Mouse (Mus musculus) thymus, adult 2 months (tissue): ENCODE measurements around the gene Prkcsh. TPM values are rescaled to one million over a fixed set of nuclear protein-coding genes. Genes with fewer than 3 reads are reported as not detected.
A peak's percentile ranks its signal among the peaks of the same experiment; 100 is the strongest.

Source experiments
- DNase-seq: peaks from one replicate; pipeline ENCODE4 v3.0.0; 2021
- H3K27ac ChIP-seq: fragments of 200-500 bp; 2 replicates; pipeline ENCODE4 v1.5.1; 2012; ENCODE audit warnings: low read length, control low read depth; ENCODE audit not compliant: control insufficient read depth, insufficient read depth
- H3K27me3 ChIP-seq: fragments of 200-500 bp; 2 replicates; pipeline ENCODE4 v1.6.1; 2012; ENCODE audit warnings: mild to moderate bottlenecking, low read length, moderate library complexity, mixed read lengths; ENCODE audit not compliant: control insufficient read depth, insufficient read depth
- H3K36me3 ChIP-seq: fragments of 200-500 bp; 2 replicates; pipeline ENCODE4 v1.6.1; 2012; ENCODE audit warnings: mild to moderate bottlenecking, low read length, moderate library complexity; ENCODE audit not compliant: control insufficient read depth, insufficient read depth
- H3K4me1 ChIP-seq: fragments of 200-500 bp; replicated peaks from 2 replicates; pipeline ENCODE4 v1.6.1; 2012; ENCODE audit warnings: low read length; ENCODE audit not compliant: control insufficient read depth, insufficient read depth
- H3K4me3 ChIP-seq: fragments of 200-500 bp; 2 replicates; pipeline ENCODE4 v1.5.1; 2012; ENCODE audit warnings: mild to moderate bottlenecking, low read length, control low read depth, moderate library complexity; ENCODE audit not compliant: control insufficient read depth, insufficient read depth
- CTCF ChIP-seq: fragments of 200-500 bp; IDR thresholded peaks from 2 replicates; pipeline ENCODE4 v1.5.1; 2012; ENCODE audit warnings: mild to moderate bottlenecking, control low read depth, low read length, moderate library complexity, borderline replicate concordance; ENCODE audit not compliant: control insufficient read depth, poor library complexity, insufficient read depth; ENCODE audit errors: extremely low read depth
- POLR2A ChIP-seq: fragments of 200-500 bp; IDR thresholded peaks from 2 replicates; pipeline ENCODE4 v1.6.1; 2012; ENCODE audit warnings: mild to moderate bottlenecking, low read length, control low read depth, moderate library complexity; ENCODE audit not compliant: control insufficient read depth, poor library complexity, insufficient read depth; ENCODE audit errors: extremely low read depth
- WGBS: fragments of 180-500 bp; shearing (Covaris S2); methylation state at CpG from one replicate; pipeline ENCODE4 v1.1.7; 2018; 5-methylcytosine and 5-hydroxymethylcytosine counted together
- polyA plus RNA-seq: library from polyadenylated mRNA; depleted of rRNA; stranded (reverse); fragments of >200 nt; gene quantifications from 2 replicates; pipeline ENCODE4 v1.2.3, GENCODE M21; 2012

The Prkcsh gene
- polyA plus RNA-seq, 1 experiment: 109 TPM

DNA sequence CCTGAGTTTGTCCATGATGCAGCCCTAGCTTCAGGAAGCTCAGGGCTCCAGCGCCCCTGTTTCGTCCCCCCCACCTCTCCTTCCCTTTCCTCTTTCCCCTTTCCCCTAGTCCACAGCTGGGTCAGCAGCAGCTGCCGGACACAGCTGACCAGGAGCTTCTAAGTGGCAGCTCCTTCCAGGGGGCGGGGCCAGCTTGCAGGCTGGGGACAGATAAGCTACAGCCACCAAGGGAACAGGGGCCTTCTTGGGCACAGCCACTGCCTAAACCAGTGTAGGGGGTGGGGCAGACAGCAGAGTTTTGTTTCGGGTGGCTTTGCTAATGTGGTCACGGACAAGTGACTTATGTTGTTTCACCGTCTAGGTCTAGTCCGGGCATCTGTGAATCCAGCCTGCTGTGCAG is 39.2 kb upstream of the Prkcsh start, which contains the start of gene Epor:
Gene Epor, minus strand, starts transcription at position 90 of the 400 bp plus-strand sequence.
- WGBS: 63% methylated on average over 8 of the region's 8 CpGs
- no peak within 1 kb of the TSS for H3K27ac ChIP-seq
- DNase-seq: no peak
- no peaks in the 10 kb centered on the region for H3K36me3 ChIP-seq
- TF ChIP-seq CTCF (no peak), POLR2A (no peak)
- peaks cover 10% of the 10 kb centered on the region; the same call in 1 of the 2 replicates for H3K27me3 ChIP-seq
- H3K4me1 ChIP-seq: peaks cover 17% of the 10 kb centered on the region
- peak within 1 kb of the TSS; percentile 9; the same call in 1 of the 2 replicates for H3K4me3 ChIP-seq

GRCm38 (mm10) chr9:21968883-21969282 is 33.7 kb upstream of the Prkcsh start:
- WGBS: 34% methylated on average over 6 of the region's 6 CpGs
- Histone ChIP-seq H3K4me3 (no peak overlapping the region), H3K27ac (no peak overlapping the region), H3K4me1 (no peaks in the 10 kb centered on the region), H3K36me3 (no peaks in the 10 kb centered on the region), H3K27me3 (no peaks in the 10 kb centered on the region)
- no peak for DNase-seq
- TF ChIP-seq CTCF (no peak), POLR2A (no peak)

- H3K27ac ChIP-seq: no peak overlapping the region
- no peak overlapping the region for H3K4me3 ChIP-seq
- 86% methylated on average over 4 of the region's 4 CpGs for WGBS
- DNase-seq: no peak
- H3K4me1 ChIP-seq: no peaks in the 10 kb centered on the region
- TF ChIP-seq CTCF: no peak
- no peak for TF ChIP-seq POLR2A
- no peaks in the 10 kb centered on the region for H3K27me3 ChIP-seq
- no peaks in the 10 kb centered on the region for H3K36me3 ChIP-seq
Observed at GRCm38 (mm10) chr9:21969304-21969703, 33.3 kb upstream of the Prkcsh start.

GRCm38 (mm10) chr9:21976626-21977175 is 25.9 kb upstream of the Prkcsh start:
- DNase-seq: no peak

GRCm38 (mm10) chr9:21977331-21977730 is 25.3 kb upstream of the Prkcsh start:
- no peak overlapping the region for H3K27ac ChIP-seq
- no peak for DNase-seq
- 0 out of 2 replicates have a peak, but pooled peaks have one; percentile 20 for TF ChIP-seq POLR2A
- TF ChIP-seq CTCF: no peak
- 90% methylated on average over 5 of the region's 5 CpGs for WGBS
- no peaks in the 10 kb centered on the region for H3K36me3 ChIP-seq
- H3K27me3 ChIP-seq: no peaks in the 10 kb centered on the region
- H3K4me1 ChIP-seq: peaks cover 13% of the 10 kb centered on the region
- H3K4me3 ChIP-seq: no peak overlapping the region

More at GRCm38 (mm10) chr9:21976626-21977175, 25.9 kb upstream of the Prkcsh start:
- no peaks in the 10 kb centered on the region for H3K36me3 ChIP-seq
- TF ChIP-seq POLR2A (no peak), CTCF (no peak)
- H3K4me1 ChIP-seq: peaks cover 7% of the 10 kb centered on the region
- H3K27ac ChIP-seq: no peak overlapping the region
- no peaks in the 10 kb centered on the region for H3K27me3 ChIP-seq
- H3K4me3 ChIP-seq: no peak overlapping the region
- WGBS: 91% methylated on average over 10 of the region's 10 CpGs

GRCm38 (mm10) chr9:21977972-21978371 is 24.6 kb upstream of the Prkcsh start:
- H3K4me3 ChIP-seq: no peak overlapping the region
- H3K27ac ChIP-seq: no peak overlapping the region
- TF ChIP-seq CTCF: peak; percentile 73; the same call in 1 of the 2 replicates
- no peak for TF ChIP-seq POLR2A
- DNase-seq: peak; percentile 61
- H3K36me3 ChIP-seq: no peaks in the 10 kb centered on the region
- 48% methylated on average over 2 of the region's 2 CpGs for WGBS
- H3K27me3 ChIP-seq: no peaks in the 10 kb centered on the region
- H3K4me1 ChIP-seq: peaks cover 17% of the 10 kb centered on the region
